Mouse (Mus musculus) kidney, embryonic 14.5 days (tissue): ENCODE measurements around the gene Hoxd4. TPM values are rescaled to one million over a fixed set of nuclear protein-coding genes. Genes with fewer than 3 reads are reported as not detected.

Experiments used
- ATAC-seq: fragments of 200-750 bp; cut with Nextera tagmentation; 2 replicates; pipeline ENCODE4 v1.8.0; 2017; ENCODE audit warnings: moderate number of reproducible peaks, mild to moderate bottlenecking, moderate TSS enrichment, moderate library complexity; ENCODE audit not compliant: low FRiP score, low TSS enrichment
- H3K27ac ChIP-seq: fragments of 300-500 bp; sonication (generic); 2 replicates; pipeline ENCODE4 v1.5.1; 2014; ENCODE audit warnings: low read depth, mild to moderate bottlenecking, low read length, moderate library complexity, mixed read lengths
- H3K27me3 ChIP-seq: fragments of 300-500 bp; sonication (generic); 2 replicates; pipeline ENCODE4 v1.6.1; 2014; ENCODE audit warnings: mild to moderate bottlenecking, low read length; ENCODE audit not compliant: control insufficient read depth, insufficient read depth
- H3K36me3 ChIP-seq: fragments of 300-500 bp; sonication (generic); 2 replicates; pipeline ENCODE4 v1.6.1; 2014; ENCODE audit warnings: low read length, mixed read lengths; ENCODE audit not compliant: control insufficient read depth, insufficient read depth
- H3K4me1 ChIP-seq: fragments of 300-500 bp; sonication (generic); 2 replicates; pipeline ENCODE4 v1.6.1; 2014; ENCODE audit warnings: low read length, mixed read lengths; ENCODE audit not compliant: control insufficient read depth, insufficient read depth
- H3K4me2 ChIP-seq: fragments of 300-500 bp; sonication (generic); replicated peaks from 2 replicates; pipeline ENCODE4 v1.6.1; 2014; ENCODE audit warnings: low read depth, mild to moderate bottlenecking, low read length
- H3K4me3 ChIP-seq: fragments of 300-500 bp; sonication (generic); 2 replicates; pipeline ENCODE4 v1.5.1; 2014; ENCODE audit warnings: mild to moderate bottlenecking, low read length
- H3K9ac ChIP-seq: fragments of 300-500 bp; sonication (generic); 2 replicates; pipeline ENCODE4 v1.6.1; 2014; ENCODE audit warnings: low read depth, mild to moderate bottlenecking, low read length, moderate library complexity
- H3K9me3 ChIP-seq: fragments of 300-500 bp; sonication (generic); 2 replicates; pipeline ENCODE4 v1.6.1; 2016; ENCODE audit warnings: low read length; ENCODE audit not compliant: control insufficient read depth
- WGBS: fragments of 180-500 bp; shearing (Covaris S2); extraction: QIAGEN DNeasy Blood & Tissue Kit; methylation state at CpG from one replicate; pipeline ENCODE4 v1.1.7; 2014; 5-methylcytosine and 5-hydroxymethylcytosine counted together
- polyA plus RNA-seq: library from polyadenylated mRNA; unstranded; fragments of >200 nt; fragmentation: Nextera tagmentation; extraction: Ambion mirVana; gene quantifications from 2 replicates; pipeline ENCODE4 v1.2.1, GENCODE M21; 2014

Hoxd4 gene
- polyA plus RNA-seq, 1 experiment from 2014 or later = 6.3 TPM

DNA sequence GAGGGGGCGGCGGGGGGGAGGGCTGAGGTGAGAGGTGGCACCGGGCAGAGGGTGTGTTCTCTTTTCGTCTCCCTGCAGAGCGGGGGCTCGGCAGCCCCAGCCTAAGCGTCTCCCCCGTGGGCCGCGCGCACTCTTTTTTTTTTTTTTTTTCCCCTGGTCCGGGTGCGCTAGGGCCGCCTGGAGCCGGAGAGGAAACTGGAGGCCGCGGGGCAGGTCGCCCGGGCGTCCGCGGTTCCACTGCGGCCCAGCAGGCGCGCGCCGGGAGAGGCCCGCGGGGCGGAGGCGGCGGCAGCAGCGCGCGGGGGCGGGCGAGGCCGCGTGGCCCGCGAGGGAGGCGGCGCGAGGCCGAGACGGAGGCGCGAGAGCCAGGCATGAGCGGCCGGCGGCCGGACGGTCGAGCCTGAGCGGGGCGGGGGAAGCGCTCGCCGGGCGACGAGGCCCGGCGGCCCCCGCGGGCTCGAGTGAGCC lies 6.7 kb upstream of the Hoxd4 start:
- Histone ChIP-seq H3K9me3 (no peaks in the 10 kb centered on the region), H3K27me3 (no peaks in the 10 kb centered on the region), H3K9ac (peak overlapping the region; percentile 100), H3K36me3 (no peaks in the 10 kb centered on the region), H3K4me2 (peak overlapping the region; percentile 56), H3K27ac (peak overlapping the region; percentile 100), H3K4me3 (peak overlapping the region; percentile 79), H3K4me1 (peaks cover 38% of the 10 kb centered on the region; the same call in 1 of the 2 replicates)
- ATAC-seq = peak; percentile 33
- WGBS = 0% methylated on average over 58 of the region's 66 CpGs

- Histone ChIP-seq H3K9me3 (no peaks in the 10 kb centered on the region), H3K9ac (peak overlapping the region; percentile 100), H3K36me3 (no peaks in the 10 kb centered on the region), H3K27ac (peak overlapping the region; percentile 100), H3K4me1 (peaks cover 35% of the 10 kb centered on the region), H3K27me3 (no peaks in the 10 kb centered on the region), H3K4me2 (peak overlapping the region; percentile 56), H3K4me3 (peak overlapping the region; percentile 79)
- peak; percentile 54 for ATAC-seq
- WGBS = under 1% methylated on average over 48 of the region's 85 CpGs
Measured at GRCm38 (mm10) chr2:74705467-74706089, 6.2 kb upstream of the Hoxd4 start.

- Histone ChIP-seq H3K4me2 (peak overlapping the region; percentile 56), H3K9me3 (no peaks in the 10 kb centered on the region), H3K4me3 (peak overlapping the region; percentile 79), H3K27ac (peak overlapping the region; percentile 100), H3K9ac (peak overlapping the region; percentile 100), H3K27me3 (no peaks in the 10 kb centered on the region), H3K4me1 (peaks cover 38% of the 10 kb centered on the region), H3K36me3 (no peaks in the 10 kb centered on the region)
- WGBS = under 1% methylated on average over 13 of the region's 13 CpGs
- ATAC-seq = no peak
Measured at GRCm38 (mm10) chr2:74706393-74706960, 5.3 kb upstream of the Hoxd4 start.

- no peak for ATAC-seq
- 12% methylated on average over 7 of the region's 7 CpGs for WGBS
- Histone ChIP-seq H3K4me3 (peak overlapping the region; percentile 79), H3K27ac (peak overlapping the region; percentile 73), H3K4me1 (peaks cover 38% of the 10 kb centered on the region), H3K4me2 (peak overlapping the region; percentile 56), H3K9ac (peak overlapping the region; percentile 68), H3K9me3 (no peaks in the 10 kb centered on the region), H3K27me3 (no peaks in the 10 kb centered on the region), H3K36me3 (no peaks in the 10 kb centered on the region)
Measured at GRCm38 (mm10) chr2:74707599-74707998, 4.1 kb upstream of the Hoxd4 start.

- Histone ChIP-seq H3K36me3 (no peaks in the 10 kb centered on the region), H3K4me2 (peak overlapping the region; percentile 56), H3K4me3 (peak overlapping the region; percentile 79), H3K4me1 (peaks cover 38% of the 10 kb centered on the region), H3K27ac (peak overlapping the region; percentile 73; the same call in 1 of the 2 replicates), H3K9ac (peak overlapping the region; percentile 46; the same call in 1 of the 2 replicates), H3K27me3 (no peaks in the 10 kb centered on the region), H3K9me3 (no peaks in the 10 kb centered on the region)
- WGBS = 24% methylated on average over 4 of the region's 4 CpGs
- no peak for ATAC-seq
Measured at GRCm38 (mm10) chr2:74708676-74709075, 3.1 kb upstream of the Hoxd4 start.

DNA sequence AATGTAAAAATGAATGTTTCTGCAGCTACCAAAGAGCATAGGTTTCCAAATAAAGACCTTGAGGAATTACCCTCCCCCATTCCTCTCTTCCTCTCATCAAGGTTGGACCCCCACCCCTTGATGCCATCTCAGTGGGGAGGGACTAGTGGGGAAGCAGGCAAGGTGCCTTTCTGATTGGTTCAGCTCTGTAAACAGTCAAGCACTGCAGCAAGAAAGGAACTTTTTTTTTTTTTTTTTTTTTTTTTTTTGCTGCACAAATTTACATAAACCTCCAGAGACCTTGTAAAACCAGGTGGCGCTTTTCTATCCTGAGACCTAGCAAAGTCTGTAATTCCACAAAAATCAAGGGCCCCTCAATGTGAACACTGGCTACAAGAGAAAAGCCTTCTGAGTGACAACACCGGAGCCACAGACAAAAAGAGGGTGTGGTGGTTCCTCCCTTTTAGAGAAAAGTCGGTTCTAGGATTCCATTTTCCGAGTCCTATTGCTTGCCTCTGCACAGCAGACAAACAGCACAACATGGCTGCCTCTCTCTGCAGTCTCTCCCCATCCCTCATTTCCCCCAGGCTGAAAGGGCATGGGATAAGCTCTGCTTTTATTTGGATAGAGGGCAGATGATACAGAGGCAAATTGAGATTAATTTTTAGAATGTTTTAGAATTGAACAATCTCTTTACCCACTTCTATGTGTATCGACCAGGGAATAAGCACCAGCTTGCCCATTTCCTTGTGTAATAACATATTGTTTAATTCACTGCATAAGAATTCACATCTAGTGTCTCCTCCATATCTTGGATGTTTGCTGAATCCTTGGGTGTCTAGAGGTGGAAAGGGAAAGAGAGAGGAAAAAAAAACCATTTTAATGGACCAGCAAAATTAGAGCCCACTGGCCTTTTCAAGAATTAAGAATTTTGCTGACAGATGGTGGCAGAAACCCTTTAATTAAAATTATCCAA lies 2.0 kb upstream of the Hoxd4 start:
- 13% methylated on average over 5 of the region's 5 CpGs for WGBS
- H3K4me2 ChIP-seq = peak overlapping the region; percentile 69
- no peaks in the 10 kb centered on the region for H3K27me3 ChIP-seq
- no peak for ATAC-seq
- peaks cover 32% of the 10 kb centered on the region for H3K4me1 ChIP-seq
- peak overlapping the region; percentile 93; the same call in 1 of the 2 replicates for H3K9ac ChIP-seq
- no peaks in the 10 kb centered on the region for H3K36me3 ChIP-seq
- H3K27ac ChIP-seq = peak overlapping the region; percentile 55
- no peaks in the 10 kb centered on the region for H3K9me3 ChIP-seq
- peak overlapping the region; percentile 5; the same call in 1 of the 2 replicates for H3K4me3 ChIP-seq

- H3K4me1 ChIP-seq = peaks cover 35% of the 10 kb centered on the region
- H3K27me3 ChIP-seq = no peaks in the 10 kb centered on the region
- H3K4me2 ChIP-seq = peak overlapping the region; percentile 69
- no peaks in the 10 kb centered on the region for H3K36me3 ChIP-seq
- H3K27ac ChIP-seq = peak overlapping the region; percentile 98
- H3K9ac ChIP-seq = peak overlapping the region; percentile 93
- peak overlapping the region; percentile 66 for H3K4me3 ChIP-seq
- H3K9me3 ChIP-seq = no peaks in the 10 kb centered on the region
- WGBS = under 1% methylated on average over 16 of the region's 16 CpGs
- no peak for ATAC-seq
Measured at GRCm38 (mm10) chr2:74710929-74711543, 693 bp upstream of the Hoxd4 start.

DNA sequence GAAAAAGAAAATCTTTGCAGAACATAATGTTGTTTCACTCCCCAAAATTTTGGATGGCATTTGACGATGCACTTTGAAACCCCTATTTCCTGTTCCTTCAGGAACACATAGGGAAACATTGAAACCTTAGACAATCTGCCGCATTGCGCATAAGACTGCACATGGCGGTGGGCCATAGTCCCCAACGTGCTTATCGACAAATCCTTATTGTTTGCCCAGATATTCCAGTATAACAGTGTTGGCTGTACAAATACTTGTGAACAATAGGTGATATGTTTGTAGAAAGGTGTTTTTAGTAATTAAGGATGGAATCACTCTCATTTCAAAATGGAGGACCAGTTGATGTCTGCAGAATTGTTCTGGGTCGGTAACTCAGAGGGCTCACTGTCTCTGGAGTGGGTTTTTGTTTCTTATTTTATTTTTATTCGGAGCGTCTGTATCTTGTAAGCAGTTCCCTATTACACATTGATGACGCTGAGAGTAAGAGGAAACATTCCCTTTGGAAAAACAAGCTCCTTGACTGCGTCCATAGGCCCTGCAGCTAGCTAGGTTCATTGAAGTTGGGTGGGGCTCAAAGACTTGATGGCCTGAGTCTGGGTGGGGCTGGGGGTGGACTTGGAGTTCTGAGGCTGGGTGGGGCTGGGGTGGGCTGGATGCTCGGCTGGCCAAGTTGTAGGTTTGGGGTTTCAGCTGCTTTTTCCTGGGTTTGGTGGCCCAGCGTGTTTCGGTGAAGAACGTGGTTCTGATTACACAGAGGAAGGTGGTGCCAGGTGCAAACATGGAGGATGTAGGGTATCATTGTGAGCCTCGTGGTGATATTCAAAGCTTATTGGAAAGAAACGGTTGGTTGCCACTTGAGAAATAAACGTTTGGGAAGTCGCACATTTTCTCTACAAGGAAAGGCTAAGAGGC lies 1.8 kb downstream of the Hoxd4 start:
- ATAC-seq = no peak
- Histone ChIP-seq H3K4me3 (peak overlapping the region; percentile 66), H3K27me3 (no peaks in the 10 kb centered on the region), H3K9ac (peak overlapping the region; percentile 93), H3K27ac (peak overlapping the region; percentile 89), H3K4me2 (peak overlapping the region; percentile 69), H3K4me1 (peaks cover 37% of the 10 kb centered on the region), H3K9me3 (no peaks in the 10 kb centered on the region), H3K36me3 (no peaks in the 10 kb centered on the region)
- 3% methylated on average over 19 of the region's 19 CpGs for WGBS
